Mouse (Mus musculus): ENCODE results near the gene Il17rc. TPM values are rescaled to one million over a fixed set of nuclear protein-coding genes. Genes with fewer than 3 reads are reported as not detected.

The Il17rc gene
- polyA plus RNA-seq, 1 experiment from 2014 or later = 28.3 TPM

DNA sequence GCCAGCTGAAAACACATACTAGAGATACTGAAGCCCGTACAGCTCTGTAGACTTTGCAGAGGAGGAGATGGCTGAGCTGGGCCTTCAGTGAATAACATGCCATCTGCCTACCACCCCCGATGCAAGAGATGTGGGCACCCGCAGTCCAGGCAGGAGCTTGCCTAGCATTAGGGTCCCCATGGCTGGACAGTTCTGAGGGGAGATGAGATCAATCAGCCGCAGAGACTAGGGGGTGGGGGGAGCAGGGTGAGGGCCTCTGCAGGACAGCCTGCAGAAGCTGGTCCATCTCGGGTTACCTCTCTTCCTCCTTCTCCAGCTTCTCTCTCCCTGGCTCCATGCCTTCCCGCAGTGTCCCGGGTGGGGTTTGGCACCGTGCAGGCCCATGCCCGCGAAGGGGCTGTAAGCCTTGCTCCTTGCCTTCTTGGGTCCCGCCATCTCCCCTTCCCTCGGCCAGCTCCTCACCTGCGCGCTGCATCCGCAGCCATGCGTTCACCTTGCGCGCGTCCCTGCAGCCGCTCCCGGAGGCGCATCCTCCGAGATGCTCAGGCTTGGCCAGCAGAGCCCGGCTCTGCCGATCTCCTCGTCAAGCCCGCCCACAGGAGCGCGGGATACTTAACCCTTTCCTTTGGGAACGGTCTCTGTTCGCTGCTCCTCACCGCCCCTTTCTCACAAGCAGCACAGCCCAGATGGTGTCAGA, 30.3 kb downstream of the Il17rc start, which contains the start of gene Prrt3:
Prrt3 (minus strand) TSS at position 544 of the 697 bp plus-strand sequence.
- Histone ChIP-seq H3K4me1 (replicated peaks; ENCODE audit: control insufficient read depth, insufficient read depth, low read length) (no peaks in the 10 kb centered on the region; the same call in 1 of the 2 replicates), H3K4me3 (ENCODE audit: low read length) (peak within 1 kb of the TSS; percentile 32), H3K9ac (ENCODE audit: low read length) (peak within 1 kb of the TSS; percentile 37; the same call in 1 of the 2 replicates), H3K4me2 (ENCODE audit: low read depth, low read length) (peak within 1 kb of the TSS; percentile 42), H3K9me3 (ENCODE audit: control insufficient read depth, low read length) (no peaks in the 10 kb centered on the region), H3K27me3 (ENCODE audit: control insufficient read depth, insufficient read depth, low read depth, low read length) (peaks cover 22% of the 10 kb centered on the region), H3K27ac (ENCODE audit: low read length) (no peak within 1 kb of the TSS), H3K36me3 (ENCODE audit: control insufficient read depth, insufficient read depth, low read length) (no peaks in the 10 kb centered on the region)
- WGBS = 4% methylated on average over 32 of the region's 32 CpGs
- ATAC-seq (ENCODE audit: low read depth) = no peak

DNA sequence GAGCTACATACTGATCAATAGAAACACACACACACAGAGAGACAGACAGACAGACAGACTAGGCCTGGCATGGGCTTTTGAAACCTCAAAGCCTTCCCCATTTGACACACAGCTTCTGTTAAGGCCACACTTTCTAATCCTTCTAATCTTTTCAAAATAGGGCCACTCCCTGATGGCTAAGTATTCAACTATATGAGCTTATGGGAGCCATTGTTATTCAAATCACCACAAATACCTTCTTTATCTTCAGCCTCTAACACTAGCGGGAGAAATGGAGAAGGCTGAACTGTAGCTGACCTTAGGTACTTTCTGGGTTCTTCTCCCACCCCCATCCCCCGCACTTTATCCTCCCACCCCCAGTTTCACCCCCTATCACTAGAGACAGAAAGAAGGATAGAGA, 31.6 kb downstream of the Il17rc start:
- Histone ChIP-seq H3K27me3 (ENCODE audit: control insufficient read depth, insufficient read depth, low read depth, low read length) (peaks cover 21% of the 10 kb centered on the region), H3K9me3 (ENCODE audit: control insufficient read depth, low read length) (no peaks in the 10 kb centered on the region), H3K4me2 (ENCODE audit: low read depth, low read length) (no peak overlapping the region), H3K9ac (ENCODE audit: low read length) (no peak overlapping the region), H3K27ac (ENCODE audit: low read length) (no peak overlapping the region), H3K36me3 (ENCODE audit: control insufficient read depth, insufficient read depth, low read length) (no peaks in the 10 kb centered on the region), H3K4me1 (replicated peaks; ENCODE audit: control insufficient read depth, insufficient read depth, low read length) (no peaks in the 10 kb centered on the region; the same call in 1 of the 2 replicates), H3K4me3 (ENCODE audit: low read length) (no peak overlapping the region)
- 65% methylated on average over 2 of the region's 2 CpGs for WGBS
- ATAC-seq (ENCODE audit: low read depth) = no peak

DNA sequence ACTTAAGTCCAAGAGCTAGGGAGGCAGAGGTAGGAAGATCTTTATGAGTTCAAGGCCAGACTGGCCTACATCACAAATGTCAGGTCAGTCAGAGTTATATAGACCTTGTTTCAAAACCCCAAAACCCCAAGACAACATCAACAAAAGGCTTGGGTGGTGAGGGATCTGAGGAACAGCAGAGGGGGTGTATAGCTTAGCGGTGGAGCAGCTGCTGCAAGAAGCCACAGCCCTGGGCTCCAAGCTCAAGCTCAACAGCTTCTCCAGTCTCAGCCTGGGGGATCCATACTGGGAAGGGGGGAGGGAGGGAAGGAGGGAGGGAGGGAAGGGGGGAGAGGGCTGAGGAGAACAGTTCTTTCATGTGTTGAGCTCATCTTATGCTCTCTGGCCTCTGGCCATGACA, 34.5 kb downstream of the Il17rc start:
- no peak for ATAC-seq (ENCODE audit: low read depth)
- H3K9ac ChIP-seq (ENCODE audit: low read length) = no peak overlapping the region
- H3K36me3 ChIP-seq (ENCODE audit: control insufficient read depth, insufficient read depth, low read length) = no peaks in the 10 kb centered on the region
- no peaks in the 10 kb centered on the region for H3K9me3 ChIP-seq (ENCODE audit: control insufficient read depth, low read length)
- no peaks in the 10 kb centered on the region; the same call in 1 of the 2 replicates for H3K4me1 ChIP-seq (replicated peaks; ENCODE audit: control insufficient read depth, insufficient read depth, low read length)
- WGBS = 81% methylated on average over 1 of the region's 1 CpGs
- peaks cover 15% of the 10 kb centered on the region for H3K27me3 ChIP-seq (ENCODE audit: control insufficient read depth, insufficient read depth, low read depth, low read length)
- H3K4me3 ChIP-seq (ENCODE audit: low read length) = no peak overlapping the region
- H3K4me2 ChIP-seq (ENCODE audit: low read depth, low read length) = no peak overlapping the region
- H3K27ac ChIP-seq (ENCODE audit: low read length) = no peak overlapping the region

DNA sequence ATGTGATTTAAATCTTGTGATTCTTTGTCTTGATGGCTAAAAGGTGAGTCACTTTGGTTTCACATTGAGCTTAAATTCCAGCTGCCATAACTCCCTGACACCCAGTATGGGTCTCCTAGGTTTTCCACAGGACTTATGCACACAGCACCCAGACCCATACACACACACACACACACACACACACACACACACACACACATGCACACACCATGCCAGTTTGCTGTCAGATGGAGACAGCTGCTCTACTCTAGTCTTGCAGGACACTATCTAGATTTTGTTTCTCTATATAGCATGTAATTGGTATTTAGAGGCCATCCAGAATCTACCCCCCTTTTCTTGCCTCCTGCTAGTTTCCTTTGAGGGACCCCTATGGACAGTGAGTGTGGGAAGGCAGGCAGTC, 35.9 kb downstream of the Il17rc start:
- no peaks in the 10 kb centered on the region for H3K9me3 ChIP-seq (ENCODE audit: control insufficient read depth, low read length)
- H3K4me1 ChIP-seq (replicated peaks; ENCODE audit: control insufficient read depth, insufficient read depth, low read length) = no peaks in the 10 kb centered on the region
- ATAC-seq (ENCODE audit: low read depth) = no peak
- H3K9ac ChIP-seq (ENCODE audit: low read length) = no peak overlapping the region
- peaks cover 3% of the 10 kb centered on the region; the same call in 1 of the 2 replicates for H3K27me3 ChIP-seq (ENCODE audit: control insufficient read depth, insufficient read depth, low read depth, low read length)
- no peaks in the 10 kb centered on the region for H3K36me3 ChIP-seq (ENCODE audit: control insufficient read depth, insufficient read depth, low read length)
- no peak overlapping the region for H3K4me3 ChIP-seq (ENCODE audit: low read length)
- H3K4me2 ChIP-seq (ENCODE audit: low read depth, low read length) = no peak overlapping the region
- H3K27ac ChIP-seq (ENCODE audit: low read length) = no peak overlapping the region

DNA sequence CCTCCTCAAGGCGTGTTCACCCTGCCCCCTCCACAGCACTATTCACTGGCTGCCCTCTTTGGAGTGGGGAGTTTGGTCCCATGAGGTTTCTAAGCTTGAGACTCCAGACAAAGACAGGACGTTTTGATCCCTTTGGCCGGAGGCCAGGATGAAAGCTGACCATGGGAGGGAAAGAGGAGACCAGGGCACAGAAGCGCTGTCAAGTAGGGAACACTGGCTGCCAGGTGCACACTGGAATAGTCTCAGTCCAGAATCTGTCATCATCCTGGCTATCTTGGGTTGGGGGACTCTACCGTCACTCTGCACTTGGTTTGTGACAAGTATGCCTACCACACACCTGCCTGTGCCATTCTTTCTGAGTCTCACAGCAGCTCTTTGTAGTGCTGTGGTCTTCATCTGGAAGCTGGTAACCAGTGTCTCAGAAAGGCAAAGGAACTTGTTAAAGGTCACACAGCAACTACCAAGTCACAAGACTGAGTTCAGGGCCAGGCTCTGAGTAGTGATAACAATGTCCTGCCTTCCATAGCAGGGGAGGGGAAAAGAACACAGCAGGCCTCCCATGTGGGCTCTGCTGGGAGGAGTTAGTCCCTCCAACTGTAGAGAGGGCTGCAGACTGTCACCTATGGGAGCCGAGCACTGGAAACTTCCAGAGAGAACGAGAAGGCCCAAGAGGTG, 37.2 kb downstream of the Il17rc start:
- peaks cover 2% of the 10 kb centered on the region; the same call in 1 of the 2 replicates for H3K36me3 ChIP-seq (ENCODE audit: control insufficient read depth, insufficient read depth, low read length)
- no peaks in the 10 kb centered on the region for H3K9me3 ChIP-seq (ENCODE audit: control insufficient read depth, low read length)
- 62% methylated on average over 7 of the region's 7 CpGs for WGBS
- no peak overlapping the region for H3K27ac ChIP-seq (ENCODE audit: low read length)
- no peak overlapping the region for H3K9ac ChIP-seq (ENCODE audit: low read length)
- H3K4me2 ChIP-seq (ENCODE audit: low read depth, low read length) = no peak overlapping the region
- H3K4me1 ChIP-seq (replicated peaks; ENCODE audit: control insufficient read depth, insufficient read depth, low read length) = no peaks in the 10 kb centered on the region
- no peaks in the 10 kb centered on the region for H3K27me3 ChIP-seq (ENCODE audit: control insufficient read depth, insufficient read depth, low read depth, low read length)
- H3K4me3 ChIP-seq (ENCODE audit: low read length) = no peak overlapping the region
- no peak for ATAC-seq (ENCODE audit: low read depth)

DNA sequence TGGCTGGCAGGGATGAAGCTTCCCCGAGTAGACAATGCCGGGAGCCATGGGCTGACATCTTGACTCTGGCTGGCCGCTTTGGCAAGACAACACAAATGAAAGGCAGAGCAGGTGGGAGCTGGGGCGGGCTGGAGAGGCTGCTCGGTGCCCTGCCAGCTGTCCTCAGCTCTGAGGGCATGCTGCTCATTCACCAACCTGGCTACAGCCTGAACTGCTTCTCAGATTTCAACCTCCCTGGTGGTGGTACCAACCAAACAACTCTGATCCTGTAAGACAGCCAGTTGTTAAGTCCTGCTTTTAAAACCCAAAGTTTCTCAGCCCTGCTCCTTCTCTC, 37.7 kb downstream of the Il17rc start:
- 30% methylated on average over 5 of the region's 5 CpGs for WGBS
- no peak for ATAC-seq (ENCODE audit: low read depth)

DNA sequence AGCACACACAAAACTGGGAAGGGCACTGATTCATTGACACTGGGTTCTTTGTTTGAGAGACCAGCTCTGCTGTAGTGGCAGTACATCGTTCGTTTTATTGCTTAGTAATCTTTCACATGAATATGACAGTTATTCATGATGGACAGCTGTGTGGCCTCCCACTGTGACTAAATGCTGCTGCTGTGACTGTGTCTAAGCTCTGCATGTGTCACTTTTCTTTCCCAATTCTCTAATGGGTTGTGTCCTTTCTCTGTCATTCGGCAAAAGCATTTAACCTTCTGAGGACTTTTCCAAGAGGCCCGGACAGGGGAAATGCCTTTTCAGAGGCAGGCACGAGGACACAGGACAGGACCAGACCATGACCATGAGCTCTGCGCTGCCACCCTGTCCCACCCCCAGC, 42.7 kb downstream of the Il17rc start:
- H3K36me3 ChIP-seq (ENCODE audit: control insufficient read depth, insufficient read depth, low read length) = peaks cover 47% of the 10 kb centered on the region
- no peak overlapping the region for H3K4me3 ChIP-seq (ENCODE audit: low read length)
- no peak overlapping the region for H3K27ac ChIP-seq (ENCODE audit: low read length)
- no peaks in the 10 kb centered on the region for H3K27me3 ChIP-seq (ENCODE audit: control insufficient read depth, insufficient read depth, low read depth, low read length)
- H3K4me2 ChIP-seq (ENCODE audit: low read depth, low read length) = no peak overlapping the region
- 87% methylated on average over 6 of the region's 6 CpGs for WGBS
- H3K4me1 ChIP-seq (replicated peaks; ENCODE audit: control insufficient read depth, insufficient read depth, low read length) = no peaks in the 10 kb centered on the region
- H3K9ac ChIP-seq (ENCODE audit: low read length) = no peak overlapping the region
- no peak for ATAC-seq (ENCODE audit: low read depth)
- H3K9me3 ChIP-seq (ENCODE audit: control insufficient read depth, low read length) = no peaks in the 10 kb centered on the region

More for the DNA sequence above, 37.7 kb downstream of the Il17rc start:
- Histone ChIP-seq H3K36me3 (ENCODE audit: control insufficient read depth, insufficient read depth, low read length) (peaks cover 6% of the 10 kb centered on the region), H3K4me1 (replicated peaks; ENCODE audit: control insufficient read depth, insufficient read depth, low read length) (no peaks in the 10 kb centered on the region), H3K4me2 (ENCODE audit: low read depth, low read length) (no peak overlapping the region), H3K27ac (ENCODE audit: low read length) (no peak overlapping the region), H3K9me3 (ENCODE audit: control insufficient read depth, low read length) (no peaks in the 10 kb centered on the region), H3K4me3 (ENCODE audit: low read length) (no peak overlapping the region), H3K9ac (ENCODE audit: low read length) (no peak overlapping the region), H3K27me3 (ENCODE audit: control insufficient read depth, insufficient read depth, low read depth, low read length) (no peaks in the 10 kb centered on the region)

DNA sequence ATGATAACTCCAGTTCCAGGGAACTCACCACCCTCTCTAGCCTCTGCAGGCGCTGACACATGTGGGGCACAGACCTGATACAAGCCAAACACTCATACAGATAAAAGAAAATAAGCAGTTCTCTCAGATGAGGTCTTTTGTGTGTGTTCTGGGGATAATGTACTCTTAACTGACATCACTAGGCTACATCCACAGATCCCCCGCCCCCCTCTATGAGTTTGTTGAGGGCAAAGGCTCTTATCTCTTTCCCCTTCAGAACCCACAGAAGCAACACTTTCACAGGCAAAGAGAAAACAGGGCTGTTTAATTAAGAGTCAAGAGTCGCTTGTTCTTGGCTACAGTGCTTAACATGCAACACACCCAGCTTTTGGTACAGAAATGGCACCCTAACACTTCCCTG, 43.4 kb downstream of the Il17rc start:
- Histone ChIP-seq H3K4me3 (ENCODE audit: low read length) (no peak overlapping the region), H3K4me2 (ENCODE audit: low read depth, low read length) (no peak overlapping the region), H3K27ac (ENCODE audit: low read length) (no peak overlapping the region), H3K27me3 (ENCODE audit: control insufficient read depth, insufficient read depth, low read depth, low read length) (no peaks in the 10 kb centered on the region), H3K9me3 (ENCODE audit: control insufficient read depth, low read length) (no peaks in the 10 kb centered on the region), H3K9ac (ENCODE audit: low read length) (no peak overlapping the region), H3K36me3 (ENCODE audit: control insufficient read depth, insufficient read depth, low read length) (peaks cover 53% of the 10 kb centered on the region), H3K4me1 (replicated peaks; ENCODE audit: control insufficient read depth, insufficient read depth, low read length) (no peaks in the 10 kb centered on the region)
- 91% methylated on average over 3 of the region's 3 CpGs for WGBS
- no peak for ATAC-seq (ENCODE audit: low read depth)

DNA sequence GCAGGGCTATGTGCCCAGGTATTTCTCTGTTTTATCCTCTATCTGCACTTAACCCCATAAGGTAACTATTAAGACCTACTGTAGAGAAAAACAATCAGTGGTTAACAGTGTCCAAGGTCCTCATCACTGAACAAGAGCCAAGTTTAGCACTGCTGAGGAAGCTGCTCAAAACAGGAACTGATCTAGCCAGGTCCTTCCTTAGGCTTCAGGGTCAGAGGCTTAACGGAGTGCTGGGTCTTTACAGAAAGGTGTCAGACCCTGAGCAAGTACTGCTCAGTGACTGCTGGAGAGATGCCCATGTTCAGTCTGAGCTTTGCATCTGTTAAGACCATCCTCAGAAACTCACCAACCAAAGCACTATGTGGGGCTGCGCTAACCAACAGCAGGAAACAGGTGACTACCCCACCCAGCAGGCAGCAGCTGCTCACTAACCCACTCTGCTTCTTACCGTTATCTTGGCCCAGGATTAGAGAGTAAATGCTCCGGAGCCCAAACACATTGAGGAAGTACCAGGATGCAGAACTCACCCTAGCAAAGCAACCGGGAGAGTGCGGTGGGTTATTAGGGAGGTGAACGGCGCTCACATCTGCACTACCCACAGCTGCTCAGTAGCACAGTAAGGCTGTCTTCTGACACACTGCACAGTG, 46.3 kb downstream of the Il17rc start:
- Histone ChIP-seq H3K27ac (ENCODE audit: low read length) (no peak overlapping the region), H3K36me3 (ENCODE audit: control insufficient read depth, insufficient read depth, low read length) (peaks cover 73% of the 10 kb centered on the region), H3K9ac (ENCODE audit: low read length) (no peak overlapping the region), H3K9me3 (ENCODE audit: control insufficient read depth, low read length) (no peaks in the 10 kb centered on the region), H3K4me3 (ENCODE audit: low read length) (no peak overlapping the region), H3K4me1 (replicated peaks; ENCODE audit: control insufficient read depth, insufficient read depth, low read length) (no peaks in the 10 kb centered on the region), H3K4me2 (ENCODE audit: low read depth, low read length) (no peak overlapping the region), H3K27me3 (ENCODE audit: control insufficient read depth, insufficient read depth, low read depth, low read length) (no peaks in the 10 kb centered on the region)
- 88% methylated on average over 8 of the region's 8 CpGs for WGBS
- no peak for ATAC-seq (ENCODE audit: low read depth)
